Mouse (Mus musculus) hindlimb bud, embryonic 11.5 days (tissue): ENCODE data around the gene Gm14444.
"Not testable (repeated sequence)": the region's sequence is repeated elsewhere in the genome, so short reads cannot be mapped to it uniquely, and the experiment has no call there.

Experiments
- DNase-seq: peaks from one replicate; pipeline ENCODE4 v3.0.0-alpha.2; 2012; ENCODE audit warnings: low read depth, low spot score; ENCODE audit errors: extremely low spot score

The Gm14444 gene

GRCm38 (mm10) chr2:175010022-175010421 is at the start of gene Gm14444:
Gm14444 (plus strand) TSS chr2:175010241.
- not testable (repeated sequence) for DNase-seq

- not testable (repeated sequence) for DNase-seq
These were observed 44.6 kb upstream of the Gm14444 start for GRCm38 (mm10) chr2:174965466-174965865.

GRCm38 (mm10) chr2:175044268-175044667 is 34.2 kb downstream of the Gm14444 start:
- DNase-seq = not testable (repeated sequence)

- DNase-seq = not testable (repeated sequence)
These were observed 57.7 kb downstream of the Gm14444 start, which contains the start of gene Gm14393 for GRCm38 (mm10) chr2:175067681-175068261. Gm14393 (minus strand) TSS chr2:175067781.
